Mouse (Mus musculus) frontal cortex, postnatal 25 days (tissue): ENCODE data around the gene Ddr1.

Experiments used
- DNase-seq, 2 experiments: peaks; one replicate each; pipeline ENCODE4 v3.0.0; 2022; ENCODE audit warnings: low spot score in 2 of 2

Gene Ddr1

GRCm38 (mm10) chr17:35635699-35636111, 68.7 kb downstream of the Ddr1 start:
- peak; percentile 63 to 79 for DNase-seq

GRCm38 (mm10) chr17:35635202-35635601, 69.2 kb downstream of the Ddr1 start:
- DNase-seq = no peak

- peak in 1 of 2 experiments; percentile 42 for DNase-seq
These were observed 70.4 kb downstream of the Ddr1 start for GRCm38 (mm10) chr17:35633992-35634391.
